Mouse (Mus musculus): Measurements from ENCODE around the gene Clock.

DNA sequence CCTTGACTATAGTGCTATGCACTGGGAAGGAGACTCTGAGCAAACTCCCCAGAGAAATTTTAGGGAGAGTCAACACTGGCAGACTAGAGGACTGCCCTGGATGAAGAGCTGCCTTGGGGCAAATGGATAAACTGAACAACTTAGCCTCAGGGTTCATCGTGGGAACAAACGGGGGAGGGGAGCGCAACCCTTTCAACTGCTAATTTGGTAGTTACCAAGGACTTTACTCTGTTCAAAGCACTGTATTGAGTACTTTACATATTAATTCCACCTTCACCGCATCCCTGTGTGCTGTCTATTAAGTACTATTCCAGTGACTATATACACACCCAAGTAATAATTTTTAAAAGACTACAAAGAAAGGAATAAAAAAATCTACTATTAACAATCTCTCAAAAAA lies 18.9 kb downstream of the Clock start:
- TF ChIP-seq POLR2A (IDR thresholded peaks at IDR 0.05; ENCODE audit: borderline replicate concordance, insufficient read depth, low read length): no peak
- TF ChIP-seq CTCF (IDR thresholded peaks at IDR 0.05; ENCODE audit: borderline replicate concordance, insufficient read depth, low read depth, low read length): no peak
